Mouse (Mus musculus) left cerebral cortex, postnatal 25 days (tissue): ENCODE measurements at regions not wholly inside any gene's neighbourhood (a gene's known extent, or its start where the extent isn't known, plus 50 kb on each side); places are given as distances from the start of the nearest gene placed in this dataset.
A peak's percentile ranks its signal among the peaks of the same experiment; 100 is the strongest.

Experiments used
- DNase-seq, 2 experiments: peaks; one replicate each; pipeline ENCODE4 v3.0.0; 2022; ENCODE audit warnings: low spot score in 2 of 2, mixed read lengths in 1 of 2
- intact Hi-C: fragments of 180-260 bp; cut with DNase I; formaldehyde crosslinking; loops from one replicate; pipeline ENCODE4 v1.15.1; 2025

DNA sequence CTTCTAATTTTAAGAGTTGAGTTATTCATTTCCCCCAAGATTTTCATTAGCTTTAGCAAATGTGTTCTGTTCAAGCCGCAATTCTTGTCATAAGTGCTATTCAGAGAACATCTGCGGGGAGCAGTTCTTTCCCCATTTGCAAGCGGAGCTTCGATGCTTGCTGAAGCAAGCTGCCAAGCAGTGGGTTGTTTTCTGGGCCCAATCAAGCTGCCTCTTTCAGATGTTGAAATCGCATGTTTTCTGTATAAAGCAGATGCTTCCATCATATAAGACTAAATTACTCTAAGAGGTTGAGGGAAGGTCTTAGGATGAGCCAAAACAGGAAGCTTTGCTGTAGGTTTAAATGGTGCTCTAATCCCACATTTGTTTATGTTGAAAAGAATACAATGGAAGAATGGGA is 547.4 kb downstream of the Abca13 start:
- intact Hi-C loops = no loop called here
- peak; percentile 39 to 66 for DNase-seq

DNA sequence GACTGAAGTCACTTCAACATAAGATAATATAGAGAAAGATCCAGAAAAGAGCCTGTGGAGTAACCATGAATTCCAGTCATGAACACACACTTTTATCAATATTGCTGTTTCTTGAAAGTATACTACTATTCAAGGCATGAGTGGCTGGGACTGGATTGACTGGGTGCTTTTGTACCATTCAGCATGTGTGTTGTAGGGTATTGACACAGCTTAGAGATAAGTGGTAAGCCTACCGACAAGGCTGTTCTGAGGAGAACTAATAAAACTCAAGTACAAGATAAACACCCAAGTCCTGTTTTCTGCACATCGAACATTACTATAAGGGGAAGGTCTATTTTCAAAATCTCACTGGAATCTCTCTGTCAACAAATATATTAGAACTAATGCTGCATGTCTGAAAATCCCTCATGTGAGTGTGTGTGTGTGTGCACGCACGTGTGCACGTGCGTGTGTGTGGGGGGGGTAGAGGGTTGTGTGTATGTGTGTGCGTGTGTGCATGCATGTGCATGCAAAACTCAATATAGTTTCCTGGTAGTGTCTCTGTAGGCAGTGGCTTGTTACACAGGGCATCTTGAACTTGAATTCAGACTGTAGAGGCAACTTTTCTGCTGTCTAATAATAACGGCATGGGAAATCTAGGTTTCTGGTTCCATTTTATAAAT is 588.6 kb downstream of the Abca13 start:
- intact Hi-C loops = no loop called here

DNA sequence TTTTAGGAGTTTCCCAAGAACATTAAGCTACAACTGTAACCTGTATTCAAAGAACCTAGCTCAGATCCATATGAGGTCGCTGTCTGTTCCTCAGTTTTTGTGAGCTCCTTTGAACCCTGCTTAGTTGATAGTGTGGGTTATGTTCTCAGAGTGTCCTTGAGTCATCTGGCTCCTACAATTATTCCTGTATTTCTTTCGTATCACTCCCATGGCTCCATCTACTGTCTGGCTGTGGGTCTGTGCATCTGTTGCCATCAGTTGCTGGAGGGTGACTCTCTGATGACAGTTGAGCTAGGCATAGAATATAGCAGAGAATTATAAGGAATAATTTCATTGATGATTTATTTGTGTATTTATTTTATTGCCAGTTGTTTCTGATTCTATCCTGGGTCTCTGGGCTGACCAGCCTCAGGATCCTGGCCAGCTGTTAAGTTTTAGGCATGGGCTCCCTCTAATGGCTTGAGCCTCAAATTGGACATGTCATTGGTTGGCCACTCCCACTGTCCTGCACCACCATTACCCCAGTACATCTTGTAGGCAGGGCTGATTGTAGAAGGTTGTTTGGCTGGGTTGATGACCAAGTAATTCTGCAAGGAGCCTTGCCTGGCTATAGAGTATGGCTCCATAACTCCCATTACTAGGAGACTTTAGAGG is 601.6 kb downstream of the Abca13 start:
- intact Hi-C loops = loop anchor here (10.0 kb wide), 1 partner anchor 309 kb away; no protein-coding TSS in a partner anchor
- no peak for DNase-seq

More for the DNA sequence above, 588.6 kb downstream of the Abca13 start:
- DNase-seq = no peak

DNA sequence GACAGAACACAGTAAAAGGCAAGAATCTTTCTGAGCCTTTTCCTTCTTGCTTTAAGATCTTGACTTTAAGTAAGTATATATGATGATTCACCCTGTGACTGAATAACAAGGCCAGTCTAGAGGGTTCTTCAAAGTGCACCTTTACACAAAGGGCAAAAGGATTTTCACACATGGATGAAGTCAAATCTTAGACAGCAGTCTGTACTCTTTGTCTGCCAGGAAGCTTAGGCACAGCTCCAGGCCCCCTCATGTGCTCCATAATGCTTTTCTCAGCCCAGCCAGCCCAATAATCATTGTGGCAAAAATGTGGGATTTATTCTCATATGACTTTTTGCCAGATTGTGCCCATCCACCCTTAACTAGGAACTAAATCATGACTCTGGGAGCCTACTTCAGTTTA is 647.9 kb downstream of the Abca13 start:
- DNase-seq = no peak
- intact Hi-C loops = no loop called here

DNA sequence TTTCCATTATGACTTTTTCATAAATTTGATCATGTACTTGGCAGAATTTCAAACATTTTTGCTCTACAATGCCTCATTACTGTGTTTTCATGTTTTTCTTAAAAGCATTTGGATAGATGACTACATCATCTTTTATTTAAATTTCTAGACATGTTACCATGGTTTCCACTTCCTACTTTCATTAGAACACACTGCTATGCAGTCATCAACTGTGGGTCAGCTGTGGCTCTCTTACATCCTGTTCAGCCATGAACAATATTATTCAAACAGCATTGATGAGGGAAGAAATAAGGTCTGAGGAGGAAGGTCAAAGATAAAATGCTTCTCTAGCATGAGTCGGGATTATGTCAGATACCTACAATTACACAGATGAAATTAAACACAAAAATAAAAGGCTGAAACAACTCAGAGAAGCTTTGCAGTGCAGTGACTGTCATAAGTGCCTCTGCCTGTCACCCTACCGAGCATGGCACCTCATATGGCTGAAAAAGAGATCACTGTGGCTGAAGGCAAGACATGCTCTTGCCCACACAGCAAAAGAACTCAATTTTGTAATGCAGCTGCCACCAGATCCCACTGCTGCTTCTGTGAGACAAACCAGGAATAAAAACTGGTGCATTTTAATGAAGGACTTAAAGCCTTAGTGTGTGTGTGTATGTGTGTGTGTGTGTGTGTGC is 676.9 kb downstream of the Abca13 start:
- DNase-seq = no peak
- intact Hi-C loops = no loop called here
